Mouse (Mus musculus) forebrain, embryonic 11.5 days (tissue): ENCODE data around the gene Zfp68. TPM values are rescaled to one million over a fixed set of nuclear protein-coding genes. Genes with fewer than 3 reads are reported as not detected.

Experiments used
- microRNA-seq: library from miRNA; unstranded; fragments of <30 nt; microRNA quantifications from one replicate; pipeline ENCODE4, GENCODE M21; 2016; ENCODE audit not compliant: insufficient number of aligned reads
- polyA plus RNA-seq: library from polyadenylated mRNA; unstranded; fragments of >200 nt; fragmentation: Nextera tagmentation; extraction: Ambion mirVana; gene quantifications from 2 replicates; pipeline ENCODE4 v1.2.1, GENCODE M21; 2014

Zfp68 gene
- polyA plus RNA-seq, 1 experiment from 2014 or later = 65.0 TPM

Small RNA genes within 50 kb of the gene (microRNA-seq; reads per million reads assigned to microRNA genes)
- not detected for gene Gm24082

Other genes with a start within 250 kb of the Zfp68 start
- gene Zfp157, start 178.3 kb downstream of the Zfp68 start, polyA plus RNA-seq = 50.4 and 53.7 TPM in 2 replicates
- not detected in 2 replicates for gene 1700123K08Rik, start 55.0 kb downstream of the Zfp68 start, polyA plus RNA-seq
- gene A430033K04Rik, start 3.1 kb upstream of the Zfp68 start, polyA plus RNA-seq = 11.9 and 14.3 TPM in 2 replicates
- 11.2 and 14.4 TPM in 2 replicates for gene Fam20c, start 134.8 kb upstream of the Zfp68 start, polyA plus RNA-seq
- not detected in 2 replicates for gene Gm5294, start 200.3 kb upstream of the Zfp68 start, polyA plus RNA-seq